Mouse (Mus musculus) lung, postnatal 4 days (tissue): ENCODE results near the gene Gm45261.

Experiments
- DNase-seq, 2 experiments: peaks; one replicate each; pipeline ENCODE4 v3.0.0; 2021

Gm45261 gene

DNA sequence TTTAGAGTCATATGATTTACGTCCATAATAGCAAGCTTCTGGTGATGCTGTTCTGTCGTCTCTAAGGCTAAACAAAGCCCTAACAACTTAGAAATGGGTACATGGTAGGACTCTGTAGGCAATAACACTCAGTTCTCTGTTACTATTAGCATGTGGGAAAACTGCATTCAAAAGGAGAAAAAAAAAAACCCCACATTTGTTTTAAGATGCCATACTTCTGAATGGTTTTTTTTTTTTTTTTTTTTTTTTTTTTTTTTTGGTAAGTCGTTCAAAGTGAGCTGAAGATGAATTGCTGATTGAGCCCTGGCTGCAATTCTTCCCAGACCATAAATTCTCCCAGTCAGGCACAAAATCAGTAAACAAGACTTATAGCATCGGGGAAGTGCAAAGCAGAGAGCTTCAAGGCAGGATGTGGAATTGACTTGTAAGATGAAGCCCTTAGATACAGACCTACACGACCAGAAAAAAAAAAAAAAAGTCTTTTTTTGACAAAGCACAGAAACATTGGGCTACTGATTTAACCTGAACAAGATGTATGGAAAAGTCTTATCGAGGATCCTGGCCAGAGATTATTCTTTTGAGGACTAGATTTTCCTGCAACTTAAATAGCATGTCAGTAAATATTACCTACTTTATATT lies 51.7 kb downstream of the Gm45261 start:
- DNase-seq: no peak

DNA sequence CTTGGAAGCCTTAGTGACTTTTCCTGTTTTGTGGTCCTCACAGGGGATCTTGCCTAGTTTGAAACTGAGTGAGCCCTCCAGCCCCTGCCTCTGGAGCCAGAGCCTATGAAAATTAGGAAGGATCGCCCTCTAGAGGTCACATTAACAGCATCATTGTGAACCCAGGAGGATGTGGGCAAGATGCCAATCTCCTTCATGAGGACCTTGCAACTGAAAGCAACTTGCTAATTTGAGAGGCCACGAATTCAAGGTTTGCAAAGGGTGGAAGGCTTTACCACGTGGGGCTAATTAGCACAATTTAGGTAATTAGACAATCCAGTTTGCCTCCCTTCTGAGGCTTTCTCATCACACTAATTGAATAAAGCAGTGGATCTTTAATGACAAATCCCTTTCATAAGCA lies 52.7 kb downstream of the Gm45261 start:
- peak; percentile 30 to 74 for DNase-seq

DNA sequence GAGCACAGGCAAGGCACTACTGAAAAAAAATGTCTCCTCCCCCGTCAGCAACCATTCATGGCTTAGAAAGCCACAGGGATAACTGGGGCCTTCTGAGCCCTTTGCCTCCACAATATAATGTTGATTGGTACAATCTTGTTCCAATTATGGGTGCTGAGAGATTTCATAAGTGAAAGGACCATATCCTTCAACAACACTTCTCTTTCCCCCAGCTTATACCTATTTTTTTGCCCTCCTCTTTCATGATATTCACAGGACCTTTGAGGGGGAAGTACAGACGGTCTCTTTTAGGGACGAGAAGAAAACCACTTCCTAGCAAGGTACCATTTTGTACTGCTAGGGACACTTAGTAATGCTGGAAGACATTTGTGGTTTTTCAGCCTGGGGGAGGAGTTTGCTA lies 57.1 kb downstream of the Gm45261 start:
- no peak for DNase-seq

DNA sequence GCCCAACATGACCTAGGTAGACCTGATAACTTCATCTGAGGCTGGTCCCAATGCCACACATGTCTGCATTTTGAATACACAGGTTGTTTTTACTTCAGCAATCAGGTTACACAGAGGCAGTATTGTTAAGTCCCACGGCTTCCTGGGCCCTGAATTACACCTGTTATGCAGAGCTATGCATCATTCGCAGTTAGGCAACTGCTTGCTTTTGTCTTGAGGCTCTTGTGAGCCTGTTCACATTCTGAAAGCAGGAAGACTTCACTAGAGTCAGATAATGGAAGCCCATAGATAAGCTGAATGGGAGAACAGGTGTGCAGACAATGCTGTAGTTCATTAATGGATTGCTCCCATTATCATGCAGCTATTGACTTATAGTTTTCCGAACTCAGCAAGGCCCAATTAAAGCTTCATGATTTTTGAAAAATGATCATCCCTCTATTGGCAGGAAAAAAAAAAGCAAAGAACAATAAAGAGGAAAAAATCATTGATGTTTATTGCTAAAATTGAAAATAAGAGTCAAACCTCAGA lies 57.8 kb downstream of the Gm45261 start:
- DNase-seq: no peak

DNA sequence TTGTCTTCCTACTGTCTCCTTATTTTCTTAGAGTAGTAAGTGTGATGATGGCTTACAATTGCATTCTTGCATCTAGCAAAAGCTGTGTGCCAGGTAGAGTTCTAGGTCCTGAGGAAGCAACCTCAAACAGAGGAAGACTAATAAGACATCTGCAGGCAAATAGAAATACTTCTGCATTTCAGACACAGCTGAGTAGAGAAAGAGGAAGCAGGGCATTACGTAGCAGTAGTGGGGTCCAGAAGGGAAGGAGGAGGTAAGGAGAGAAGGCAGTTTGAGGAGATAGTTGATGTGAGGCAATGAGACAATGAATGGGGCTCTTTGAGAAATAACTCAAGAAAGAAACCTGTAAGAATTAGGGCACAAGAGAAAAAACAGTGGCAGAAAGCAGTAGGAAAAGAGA lies 59.3 kb downstream of the Gm45261 start:
- no peak for DNase-seq
